Mouse (Mus musculus) neural tube, embryonic 10.5 days (tissue): ENCODE results near the gene Dnmt1.
"Not testable (repeated sequence)": the region's sequence is repeated elsewhere in the genome, so short reads cannot be mapped to it uniquely, and the experiment has no call there.

ENCODE experiments used
- DNase-seq: peaks from one replicate; pipeline ENCODE4 v3.0.0-alpha.2; 2017; ENCODE audit warnings: low spot score; ENCODE audit errors: extremely low spot score

The Dnmt1 gene

GRCm38 (mm10) chr9:20959430-20959938 lies at the start of gene Dnmt1:
Dnmt1 (minus strand) TSS chr9:20959888.
- no peak for DNase-seq

GRCm38 (mm10) chr9:21008007-21008406 lies 48.3 kb upstream of the Dnmt1 start:
- no peak for DNase-seq

- DNase-seq: no peak
Observed at GRCm38 (mm10) chr9:21007313-21007952, 47.7 kb upstream of the Dnmt1 start.

- peak; percentile 95 for DNase-seq
Observed at GRCm38 (mm10) chr9:21002627-21003551, 43.2 kb upstream of the Dnmt1 start, which contains the start of gene Mrpl4. Mrpl4 (plus strand) TSS chr9:21002738.

GRCm38 (mm10) chr9:21002270-21002626 lies 42.6 kb upstream of the Dnmt1 start:
- no peak for DNase-seq

GRCm38 (mm10) chr9:21001651-21002200 lies 42.0 kb upstream of the Dnmt1 start:
- no peak for DNase-seq

- no peak for DNase-seq
Observed at GRCm38 (mm10) chr9:21000811-21001210, 41.1 kb upstream of the Dnmt1 start.

- DNase-seq: not testable (repeated sequence)
Observed at GRCm38 (mm10) chr9:20998337-20998736, 38.6 kb upstream of the Dnmt1 start.

- no peak for DNase-seq
Observed at GRCm38 (mm10) chr9:20997065-20997464, 37.4 kb upstream of the Dnmt1 start.

- no peak for DNase-seq
Observed at GRCm38 (mm10) chr9:20995069-20995468, 35.4 kb upstream of the Dnmt1 start.

- DNase-seq: no peak
Observed at GRCm38 (mm10) chr9:20993165-20993898, 33.6 kb upstream of the Dnmt1 start.

- no peak for DNase-seq
Observed at GRCm38 (mm10) chr9:20991587-20991986, 31.9 kb upstream of the Dnmt1 start.

- DNase-seq: no peak
Observed at GRCm38 (mm10) chr9:20990861-20991260, 31.2 kb upstream of the Dnmt1 start.

- DNase-seq: no peak
Observed at GRCm38 (mm10) chr9:20987953-20988352, 28.3 kb upstream of the Dnmt1 start.

GRCm38 (mm10) chr9:20986952-20987686 lies 27.4 kb upstream of the Dnmt1 start:
- no peak for DNase-seq

GRCm38 (mm10) chr9:20983169-20983568 lies 23.5 kb upstream of the Dnmt1 start:
- DNase-seq: no peak

GRCm38 (mm10) chr9:20982171-20982570 lies 22.5 kb upstream of the Dnmt1 start:
- DNase-seq: no peak

- DNase-seq: no peak
Observed at GRCm38 (mm10) chr9:20979769-20980168, 20.1 kb upstream of the Dnmt1 start.

- DNase-seq: no peak
Observed at GRCm38 (mm10) chr9:20979181-20979580, 19.5 kb upstream of the Dnmt1 start.

- DNase-seq: no peak
Observed at GRCm38 (mm10) chr9:20978409-20979095, 18.9 kb upstream of the Dnmt1 start.
